Mouse (Mus musculus): Measurements from ENCODE around the gene 6330403K07Rik. TPM values are rescaled to one million over a fixed set of nuclear protein-coding genes. Genes with fewer than 3 reads are reported as not detected.

The 6330403K07Rik gene
- polyA plus RNA-seq, 1 experiment = 0.09 TPM

DNA sequence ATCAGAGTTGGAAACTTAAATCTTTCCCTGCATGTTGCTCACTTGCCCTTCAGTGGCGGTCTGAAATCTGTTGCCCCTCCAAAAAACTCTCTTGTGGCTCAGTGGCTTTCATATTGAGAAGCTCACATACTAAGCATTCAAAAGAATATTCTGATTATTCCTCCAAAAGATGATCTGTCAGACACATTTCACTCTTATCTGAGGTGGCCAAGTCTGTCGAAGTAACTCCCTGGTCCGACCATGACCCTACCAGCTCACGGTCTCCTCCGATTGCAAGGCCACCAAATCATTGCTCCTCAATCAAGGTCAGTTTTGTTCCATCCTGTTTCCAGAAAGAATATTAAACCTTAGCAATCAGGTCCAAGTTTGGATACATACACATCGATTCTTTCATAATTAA lies 26.3 kb downstream of the 6330403K07Rik start:
- TF ChIP-seq GATA1 (IDR thresholded peaks at IDR 0.05; ENCODE audit: low read length) = no peak

DNA sequence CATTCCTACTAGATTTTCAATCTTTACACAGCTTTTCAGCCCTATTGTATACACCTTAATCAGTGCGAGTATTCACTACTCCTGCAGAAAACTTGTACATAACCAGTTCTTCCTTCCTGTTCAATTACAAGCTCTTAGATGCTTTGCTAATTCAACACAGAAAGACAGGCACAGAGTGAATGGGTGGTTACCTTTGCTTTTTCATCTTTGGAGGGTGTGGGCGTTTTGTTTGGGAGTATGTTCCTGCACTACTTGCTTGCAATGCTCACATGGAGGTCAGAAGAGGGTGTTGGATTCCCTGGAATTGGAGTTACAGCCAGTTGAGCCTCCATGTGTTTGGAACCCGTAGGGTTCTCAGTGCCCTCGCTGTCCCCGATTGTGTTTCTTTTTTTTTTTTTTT lies 28.3 kb downstream of the 6330403K07Rik start:
- TF ChIP-seq GATA1 (IDR thresholded peaks at IDR 0.05; ENCODE audit: low read length) = no peak

DNA sequence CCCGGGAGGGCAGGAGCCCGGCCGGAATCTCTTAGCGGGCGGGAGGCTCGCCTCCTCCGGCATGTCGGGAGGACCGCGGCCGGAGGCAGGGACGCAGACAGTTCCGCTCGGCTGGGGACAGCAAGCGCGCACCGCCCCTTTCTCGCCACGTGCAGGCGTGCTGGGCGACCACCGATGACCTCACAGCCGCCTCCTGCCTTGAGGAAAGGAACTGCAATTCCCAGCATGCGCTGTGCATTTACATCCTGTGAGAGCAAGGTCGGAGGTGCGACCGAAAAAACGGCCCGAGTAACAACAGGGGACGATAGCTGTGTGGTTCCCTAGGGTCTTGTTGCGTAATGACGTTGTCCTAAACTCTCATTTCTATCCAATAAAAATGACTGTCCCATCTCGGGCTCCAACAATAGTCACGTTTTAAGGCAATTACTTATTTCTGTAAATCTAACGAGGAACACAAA lies 29.0 kb downstream of the 6330403K07Rik start, which contains the start of gene Dhx33:
Gene Dhx33 (minus strand): TSS at position 122 of the 458 bp plus-strand sequence.
- no peak for TF ChIP-seq GATA1 (IDR thresholded peaks at IDR 0.05; ENCODE audit: low read length)

DNA sequence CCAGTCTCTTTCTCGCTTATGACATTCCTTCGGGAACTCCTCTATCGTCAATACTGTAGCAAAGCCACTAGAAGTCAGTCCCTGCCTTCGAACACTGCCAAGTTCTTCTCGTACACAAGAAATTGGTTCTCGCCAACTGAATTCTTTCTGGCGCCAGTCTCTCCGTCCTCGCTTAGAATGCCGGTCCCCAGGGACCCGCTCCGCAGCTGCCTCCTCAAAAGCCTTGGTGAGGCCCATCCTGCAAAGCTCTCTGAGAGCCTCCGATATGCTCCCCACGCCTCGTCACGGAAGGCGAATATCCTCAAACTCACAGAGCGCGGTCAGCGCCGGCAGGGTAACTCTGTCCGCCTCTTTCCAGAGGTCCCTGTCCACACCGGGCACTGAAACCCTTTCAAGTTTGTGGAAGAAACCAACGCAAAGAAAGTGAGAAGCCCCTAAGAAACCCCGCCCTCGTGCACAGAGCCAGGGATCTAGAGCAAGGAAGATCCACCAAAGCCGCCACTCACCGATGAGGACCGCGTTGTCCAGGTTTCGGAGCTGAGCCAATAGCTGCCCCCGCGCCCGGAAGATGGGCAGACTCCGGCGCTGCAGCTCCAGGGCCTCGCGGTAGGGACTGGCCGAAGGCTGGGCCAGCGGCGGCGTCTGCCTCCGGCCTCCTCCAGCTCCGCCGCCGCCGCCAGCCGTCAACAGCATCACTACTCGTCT lies 29.6 kb downstream of the 6330403K07Rik start:
- TF ChIP-seq GATA1 (IDR thresholded peaks at IDR 0.05; ENCODE audit: low read length) = no peak

DNA sequence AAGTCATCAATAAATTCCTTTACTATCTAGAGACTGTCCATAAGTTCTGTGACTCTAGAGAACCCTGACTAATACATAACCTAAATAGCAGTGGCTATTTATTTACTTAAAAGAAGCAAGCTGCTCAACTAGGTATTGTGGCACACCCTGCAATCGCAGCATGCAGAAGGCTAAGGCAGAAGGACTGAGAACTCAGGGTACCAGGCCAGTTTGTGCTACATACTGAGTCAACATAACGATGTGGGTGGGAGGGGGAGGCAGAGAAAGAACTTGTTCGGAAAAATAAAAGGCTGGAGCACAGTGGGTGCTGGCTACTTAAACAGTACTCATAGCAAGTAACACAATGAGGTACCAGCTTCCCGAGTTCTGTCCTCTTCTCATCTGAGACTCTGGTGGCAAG lies 32.1 kb downstream of the 6330403K07Rik start:
- TF ChIP-seq GATA1 (IDR thresholded peaks at IDR 0.05; ENCODE audit: low read length) = no peak

DNA sequence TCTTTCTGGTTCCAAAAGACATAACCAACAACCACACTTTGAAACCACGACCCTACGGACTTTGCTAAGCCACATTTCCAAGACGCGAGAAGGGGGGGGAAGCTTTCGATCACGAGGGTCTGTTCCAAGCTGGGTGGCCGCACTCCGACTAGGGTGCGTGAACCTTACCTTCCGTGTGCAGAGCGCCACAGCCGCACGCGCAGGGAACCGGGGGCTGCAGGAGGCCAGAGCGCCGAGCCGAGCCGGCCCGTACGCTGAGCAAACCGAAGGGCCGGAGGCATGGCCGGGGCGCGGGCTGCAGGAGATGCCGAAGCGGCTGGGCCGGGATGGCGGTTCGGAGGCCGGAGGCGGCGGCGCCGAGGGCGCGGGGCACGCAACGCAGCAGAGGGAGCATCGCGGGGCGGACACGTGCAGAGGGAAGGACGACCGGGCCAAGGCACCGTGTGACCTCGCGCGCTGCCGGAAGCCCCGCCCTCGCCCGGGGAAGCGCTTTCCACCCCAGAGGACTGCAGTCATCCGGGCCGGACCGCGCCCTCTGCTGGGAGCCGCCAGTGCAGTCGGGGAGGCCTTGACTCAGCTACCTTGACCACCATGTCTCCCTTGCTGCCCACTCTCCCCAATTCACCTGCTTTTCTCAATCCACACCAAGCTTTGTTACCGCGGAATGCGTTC lies 50.6 kb downstream of the 6330403K07Rik start, which contains the start of gene C1qbp:
Gene C1qbp (minus strand): TSS at position 470 of the 672 bp plus-strand sequence.
- TF ChIP-seq GATA1 (IDR thresholded peaks at IDR 0.05; ENCODE audit: low read length) = no peak

DNA sequence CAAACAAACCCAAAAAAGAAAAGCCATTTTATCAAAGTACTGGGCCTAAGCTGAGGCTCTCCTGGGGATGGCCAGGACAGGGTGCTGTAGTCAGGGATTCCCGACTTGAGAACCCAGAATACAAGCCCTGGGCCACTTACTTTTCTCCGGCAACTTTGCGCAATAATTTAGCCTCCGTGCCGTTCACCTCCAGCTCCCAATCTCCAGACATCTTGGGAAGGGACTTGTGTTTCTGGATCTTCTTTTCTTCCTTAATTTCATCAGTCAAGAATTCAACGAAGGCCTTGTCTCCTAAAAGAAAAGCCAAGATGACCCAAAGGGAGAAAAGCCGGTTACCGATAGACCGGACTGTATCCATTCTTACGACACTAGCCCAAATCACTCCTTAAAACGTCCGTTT lies 51.3 kb downstream of the 6330403K07Rik start:
- TF ChIP-seq GATA1 (IDR thresholded peaks at IDR 0.05; ENCODE audit: low read length) = no peak

Other genes starting within 250 kb of the 6330403K07Rik start
- not detected in 2 replicates for gene Scimp, start 220.9 kb downstream of the 6330403K07Rik start, polyA plus RNA-seq (2012)
- 19.5 and 24.2 TPM in 2 replicates for gene Rabep1, start 188.7 kb downstream of the 6330403K07Rik start, polyA plus RNA-seq (2012)
- gene Nup88, start 63.5 kb downstream of the 6330403K07Rik start, polyA plus RNA-seq (2012) = 83.4 and 102 TPM in 2 replicates
- 4.6 and 16.4 TPM in 2 replicates for gene Rpain, start 63.3 kb downstream of the 6330403K07Rik start, polyA plus RNA-seq (2012)
- 967 and 1,218 TPM in 2 replicates for gene C1qbp, start 50.5 kb downstream of the 6330403K07Rik start, polyA plus RNA-seq (2012)
- gene Dhx33, start 29.1 kb downstream of the 6330403K07Rik start, polyA plus RNA-seq (2012) = 13.6 and 15.0 TPM in 2 replicates
- 2.7 and 4.8 TPM in 2 replicates for gene Mis12, start 13.9 kb downstream of the 6330403K07Rik start, polyA plus RNA-seq (2012)
- gene Derl2, start 13.7 kb downstream of the 6330403K07Rik start, polyA plus RNA-seq (2012) = 25.1 and 36.0 TPM in 2 replicates
- not detected in 2 replicates for gene Nlrp1a, start 111.2 kb upstream of the 6330403K07Rik start, polyA plus RNA-seq (2012)
- gene Nlrp1b, start 197.2 kb upstream of the 6330403K07Rik start, polyA plus RNA-seq (2012) = not detected in 2 replicates